Mouse (Mus musculus) forebrain, embryonic 16.5 days (tissue): ENCODE measurements around the gene Gsdme. TPM values are rescaled to one million over a fixed set of nuclear protein-coding genes. Genes with fewer than 3 reads are reported as not detected.

ENCODE experiments used
- ATAC-seq: fragments of 200-750 bp; cut with Nextera tagmentation; 2 replicates; pipeline ENCODE4 v1.8.0; 2017; ENCODE audit warnings: mild to moderate bottlenecking, moderate library complexity
- H3K27ac ChIP-seq: fragments of 300-500 bp; sonication (generic); 2 replicates; pipeline ENCODE4 v1.5.1; 2014; ENCODE audit warnings: low read length, control low read depth
- H3K27me3 ChIP-seq: fragments of 300-500 bp; sonication (generic); replicated peaks from 2 replicates; pipeline ENCODE4 v1.6.1; 2014; ENCODE audit warnings: low read length; ENCODE audit not compliant: control insufficient read depth, insufficient read depth
- H3K36me3 ChIP-seq: fragments of 300-500 bp; sonication (generic); 2 replicates; pipeline ENCODE4 v1.6.1; 2014; ENCODE audit not compliant: control insufficient read depth, insufficient read depth
- H3K4me1 ChIP-seq: fragments of 300-500 bp; sonication (generic); replicated peaks from 2 replicates; pipeline ENCODE4 v1.6.1; 2014; ENCODE audit warnings: low read length; ENCODE audit not compliant: control insufficient read depth, insufficient read depth
- H3K4me2 ChIP-seq: fragments of 300-500 bp; sonication (generic); 2 replicates; pipeline ENCODE4 v1.6.1; 2014; ENCODE audit warnings: mild to moderate bottlenecking, low read length, control low read depth
- H3K4me3 ChIP-seq: fragments of 300-500 bp; sonication (generic); replicated peaks from 2 replicates; pipeline ENCODE4 v1.5.1; 2014; ENCODE audit warnings: mild to moderate bottlenecking, low read length, control low read depth
- H3K9ac ChIP-seq: fragments of 300-500 bp; sonication (generic); replicated peaks from 2 replicates; pipeline ENCODE4 v1.6.1; 2014; ENCODE audit warnings: low read depth, low read length, control low read depth
- H3K9me3 ChIP-seq: fragments of 300-500 bp; sonication (generic); 2 replicates; pipeline ENCODE4 v1.6.1; 2016; ENCODE audit warnings: low read length; ENCODE audit not compliant: control insufficient read depth
- WGBS: fragments of 180-500 bp; shearing (Covaris S2); extraction: QIAGEN DNeasy Blood & Tissue Kit; methylation state at CpG from one replicate; pipeline ENCODE4 v1.1.7; 2014; 5-methylcytosine and 5-hydroxymethylcytosine counted together
- polyA plus RNA-seq: library from polyadenylated mRNA; unstranded; fragments of >200 nt; fragmentation: Nextera tagmentation; extraction: Ambion mirVana; gene quantifications from 2 replicates; pipeline ENCODE4 v1.2.1, GENCODE M21; 2015

Gene Gsdme
- polyA plus RNA-seq, 1 experiment from 2014 or later = 102 TPM

DNA sequence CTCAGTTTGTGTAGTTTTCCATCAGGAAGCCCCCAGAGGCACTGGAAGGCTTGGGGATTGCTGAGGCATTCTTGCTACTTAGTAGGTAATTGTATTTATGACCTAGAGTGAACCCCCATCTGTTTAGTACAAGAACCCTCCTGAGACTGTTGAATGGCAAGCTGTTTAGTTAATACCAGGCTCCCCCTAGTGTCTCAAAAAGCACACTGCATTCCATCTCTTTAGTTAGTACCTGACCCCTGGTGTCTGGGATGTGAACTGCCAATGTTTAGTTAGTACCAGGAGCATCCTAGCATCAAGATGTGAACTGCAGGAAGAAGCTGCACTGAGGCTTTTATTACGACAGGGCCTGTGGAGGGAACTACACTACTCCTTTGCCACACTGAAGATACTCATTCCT, 30.5 kb upstream of the Gsdme start:
- peak; percentile 68; the same call in 1 of the 2 replicates for ATAC-seq
- H3K27ac ChIP-seq = no peak overlapping the region
- no peaks in the 10 kb centered on the region for H3K4me1 ChIP-seq
- H3K4me2 ChIP-seq = no peak overlapping the region
- no peaks in the 10 kb centered on the region for H3K36me3 ChIP-seq
- no peak overlapping the region for H3K4me3 ChIP-seq
- WGBS = 53% methylated on average over 1 of the region's 1 CpGs
- H3K9me3 ChIP-seq = no peaks in the 10 kb centered on the region
- H3K9ac ChIP-seq = no peak overlapping the region
- H3K27me3 ChIP-seq = no peaks in the 10 kb centered on the region

GRCm38 (mm10) chr6:50291650-50292049, 28.0 kb upstream of the Gsdme start:
- 93% methylated on average over 4 of the region's 4 CpGs for WGBS
- Histone ChIP-seq H3K9ac (no peak overlapping the region), H3K27ac (no peak overlapping the region), H3K9me3 (no peaks in the 10 kb centered on the region), H3K4me1 (no peaks in the 10 kb centered on the region), H3K27me3 (no peaks in the 10 kb centered on the region), H3K36me3 (no peaks in the 10 kb centered on the region), H3K4me2 (no peak overlapping the region), H3K4me3 (no peak overlapping the region)
- no peak for ATAC-seq

- Histone ChIP-seq H3K4me1 (no peaks in the 10 kb centered on the region), H3K27me3 (no peaks in the 10 kb centered on the region), H3K9me3 (no peaks in the 10 kb centered on the region), H3K4me2 (no peak overlapping the region), H3K9ac (no peak overlapping the region), H3K36me3 (no peaks in the 10 kb centered on the region), H3K27ac (no peak overlapping the region), H3K4me3 (no peak overlapping the region)
- ATAC-seq = no peak
- 84% methylated on average over 3 of the region's 3 CpGs for WGBS
Observed at GRCm38 (mm10) chr6:50286881-50287280, 23.2 kb upstream of the Gsdme start.

DNA sequence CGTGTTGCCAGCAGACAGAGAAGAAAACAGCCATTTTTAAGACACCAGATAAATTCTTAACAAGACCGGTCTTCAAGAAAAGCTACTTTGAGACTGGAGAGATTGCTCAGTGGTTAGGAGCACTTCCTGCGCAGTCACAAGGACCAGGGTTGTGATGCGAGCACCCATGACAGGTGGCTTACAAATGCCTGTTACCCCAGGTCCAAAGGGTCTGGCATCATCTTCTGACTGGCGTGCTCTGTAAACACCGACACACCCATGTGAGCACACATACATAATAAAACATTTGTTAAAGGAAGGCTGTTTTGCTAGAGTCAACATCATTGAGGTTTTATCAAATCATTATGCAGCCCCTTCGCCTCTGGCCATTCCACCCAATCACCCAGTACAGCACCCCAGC, 16.0 kb upstream of the Gsdme start:
- no peaks in the 10 kb centered on the region for H3K9me3 ChIP-seq
- WGBS = 92% methylated on average over 7 of the region's 7 CpGs

GRCm38 (mm10) chr6:50273947-50274346, 10.3 kb upstream of the Gsdme start:
- Histone ChIP-seq H3K4me3 (no peak overlapping the region), H3K4me2 (no peak overlapping the region), H3K27ac (no peak overlapping the region), H3K27me3 (no peaks in the 10 kb centered on the region), H3K9me3 (no peaks in the 10 kb centered on the region), H3K9ac (no peak overlapping the region), H3K4me1 (no peaks in the 10 kb centered on the region), H3K36me3 (no peaks in the 10 kb centered on the region)
- 77% methylated on average over 4 of the region's 4 CpGs for WGBS
- no peak for ATAC-seq

More for the DNA sequence above, 16.0 kb upstream of the Gsdme start:
- H3K36me3 ChIP-seq = no peaks in the 10 kb centered on the region
- H3K4me2 ChIP-seq = no peak overlapping the region
- H3K4me3 ChIP-seq = no peak overlapping the region
- no peak overlapping the region for H3K9ac ChIP-seq
- no peak overlapping the region for H3K27ac ChIP-seq
- no peak for ATAC-seq
- H3K4me1 ChIP-seq = no peaks in the 10 kb centered on the region
- H3K27me3 ChIP-seq = no peaks in the 10 kb centered on the region

- Histone ChIP-seq H3K27ac (no peak overlapping the region), H3K4me1 (no peaks in the 10 kb centered on the region), H3K9ac (no peak overlapping the region), H3K4me3 (no peak overlapping the region), H3K36me3 (no peaks in the 10 kb centered on the region), H3K4me2 (no peak overlapping the region), H3K9me3 (no peaks in the 10 kb centered on the region), H3K27me3 (no peaks in the 10 kb centered on the region)
- 59% methylated on average over 1 of the region's 1 CpGs for WGBS
- ATAC-seq = no peak
Observed at GRCm38 (mm10) chr6:50273416-50273815, 9.8 kb upstream of the Gsdme start.

DNA sequence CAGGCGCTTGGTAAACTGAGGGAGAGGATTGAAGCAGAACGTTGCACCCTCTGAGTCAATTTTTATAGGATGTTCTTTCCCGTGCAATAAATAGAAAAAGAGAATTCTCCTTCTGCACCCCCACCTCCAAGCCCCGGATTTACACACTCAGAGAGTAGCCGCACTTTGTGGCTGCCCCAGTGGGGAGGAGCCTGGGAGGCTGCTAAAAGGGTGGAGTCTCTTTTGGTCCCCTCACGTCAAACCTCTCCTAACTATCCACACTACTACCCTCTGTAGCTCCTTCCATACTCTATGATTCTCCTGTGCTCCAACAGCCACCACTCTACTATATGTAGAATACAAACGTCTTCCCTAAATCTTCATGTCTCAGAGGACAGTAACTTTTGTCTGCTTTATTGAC, 1.4 kb downstream of the Gsdme start:
- H3K27me3 ChIP-seq = no peaks in the 10 kb centered on the region
- H3K36me3 ChIP-seq = no peaks in the 10 kb centered on the region
- 26% methylated on average over 7 of the region's 7 CpGs for WGBS
- H3K27ac ChIP-seq = peak overlapping the region; percentile 13; the same call in 1 of the 2 replicates
- H3K4me1 ChIP-seq = peaks cover 18% of the 10 kb centered on the region
- H3K4me2 ChIP-seq = peak overlapping the region; percentile 80
- H3K9me3 ChIP-seq = no peaks in the 10 kb centered on the region
- peak overlapping the region; percentile 94 for H3K9ac ChIP-seq
- peak overlapping the region; percentile 75 for H3K4me3 ChIP-seq
- ATAC-seq = no peak

- Histone ChIP-seq H3K27me3 (no peaks in the 10 kb centered on the region), H3K4me2 (peak overlapping the region; percentile 80), H3K4me3 (peak overlapping the region; percentile 75), H3K36me3 (no peaks in the 10 kb centered on the region), H3K9me3 (no peaks in the 10 kb centered on the region), H3K9ac (peak overlapping the region; percentile 94), H3K27ac (peak overlapping the region; percentile 71), H3K4me1 (peaks cover 18% of the 10 kb centered on the region)
- ATAC-seq = no peak; the same call in 1 of the 2 replicates
- 0% methylated on average over 6 of the region's 6 CpGs for WGBS
Observed at GRCm38 (mm10) chr6:50261922-50262261, 1.8 kb downstream of the Gsdme start.

GRCm38 (mm10) chr6:50261201-50261921, 2.3 kb downstream of the Gsdme start:
- Histone ChIP-seq H3K9ac (peak overlapping the region; percentile 94), H3K9me3 (no peaks in the 10 kb centered on the region), H3K36me3 (no peaks in the 10 kb centered on the region), H3K27me3 (no peaks in the 10 kb centered on the region), H3K27ac (peak overlapping the region; percentile 71), H3K4me3 (peak overlapping the region; percentile 75), H3K4me1 (peaks cover 18% of the 10 kb centered on the region), H3K4me2 (peak overlapping the region; percentile 80)
- WGBS = 2% methylated on average over 30 of the region's 35 CpGs
- peak; percentile 92 for ATAC-seq

- H3K9ac ChIP-seq = no peak overlapping the region
- no peaks in the 10 kb centered on the region for H3K27me3 ChIP-seq
- H3K4me3 ChIP-seq = no peak overlapping the region
- H3K4me1 ChIP-seq = peaks cover 4% of the 10 kb centered on the region; the same call in 1 of the 2 replicates
- H3K4me2 ChIP-seq = no peak overlapping the region
- no peak overlapping the region for H3K27ac ChIP-seq
- WGBS = 81% methylated on average over 5 of the region's 5 CpGs
- no peaks in the 10 kb centered on the region for H3K9me3 ChIP-seq
- no peaks in the 10 kb centered on the region for H3K36me3 ChIP-seq
- ATAC-seq = no peak
Observed at GRCm38 (mm10) chr6:50255356-50255755, 8.3 kb downstream of the Gsdme start.
